Mouse (Mus musculus) frontal cortex, adult 2 months (tissue): ENCODE results near the gene Fgfr2. TPM values are rescaled to one million over a fixed set of nuclear protein-coding genes. Genes with fewer than 3 reads are reported as not detected.
"Not testable (repeated sequence)": the region's sequence is repeated elsewhere in the genome, so short reads cannot be mapped to it uniquely, and the experiment has no call there.

Experiments
- DNase-seq, 2 experiments: peaks; one replicate each; pipeline ENCODE4 v3.0.0; 2022; ENCODE audit warnings: low spot score in 1 of 2; ENCODE audit errors: extremely low spot score in 1 of 2
- polyA plus RNA-seq: library from polyadenylated mRNA; depleted of rRNA; stranded (reverse); fragments of >200 nt; gene quantifications from 2 replicates; pipeline ENCODE4 v1.2.3, GENCODE M21; 2012

Gene Fgfr2
- polyA plus RNA-seq, 1 experiment, result 69.6 TPM

DNA sequence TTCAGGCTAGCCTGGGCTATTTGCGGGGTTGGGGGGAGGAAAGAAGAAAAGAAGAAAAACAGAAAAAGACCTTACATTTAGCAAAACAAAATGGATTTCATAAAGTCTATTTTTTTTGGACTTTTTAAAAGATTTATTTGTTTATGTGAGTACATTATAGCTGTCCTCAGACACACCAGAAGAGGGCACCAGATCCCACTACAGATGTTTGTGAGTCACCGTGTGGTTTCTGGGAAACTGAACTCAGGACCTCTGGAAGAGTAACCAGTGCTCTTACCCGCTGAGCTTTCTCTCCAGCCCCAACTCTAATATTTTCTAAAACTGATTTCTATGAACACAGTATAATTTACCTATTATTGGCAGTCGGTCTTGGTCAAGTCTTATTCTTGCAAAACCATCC lies 2588.0 kb downstream of the Fgfr2 start:
- no peak for DNase-seq

DNA sequence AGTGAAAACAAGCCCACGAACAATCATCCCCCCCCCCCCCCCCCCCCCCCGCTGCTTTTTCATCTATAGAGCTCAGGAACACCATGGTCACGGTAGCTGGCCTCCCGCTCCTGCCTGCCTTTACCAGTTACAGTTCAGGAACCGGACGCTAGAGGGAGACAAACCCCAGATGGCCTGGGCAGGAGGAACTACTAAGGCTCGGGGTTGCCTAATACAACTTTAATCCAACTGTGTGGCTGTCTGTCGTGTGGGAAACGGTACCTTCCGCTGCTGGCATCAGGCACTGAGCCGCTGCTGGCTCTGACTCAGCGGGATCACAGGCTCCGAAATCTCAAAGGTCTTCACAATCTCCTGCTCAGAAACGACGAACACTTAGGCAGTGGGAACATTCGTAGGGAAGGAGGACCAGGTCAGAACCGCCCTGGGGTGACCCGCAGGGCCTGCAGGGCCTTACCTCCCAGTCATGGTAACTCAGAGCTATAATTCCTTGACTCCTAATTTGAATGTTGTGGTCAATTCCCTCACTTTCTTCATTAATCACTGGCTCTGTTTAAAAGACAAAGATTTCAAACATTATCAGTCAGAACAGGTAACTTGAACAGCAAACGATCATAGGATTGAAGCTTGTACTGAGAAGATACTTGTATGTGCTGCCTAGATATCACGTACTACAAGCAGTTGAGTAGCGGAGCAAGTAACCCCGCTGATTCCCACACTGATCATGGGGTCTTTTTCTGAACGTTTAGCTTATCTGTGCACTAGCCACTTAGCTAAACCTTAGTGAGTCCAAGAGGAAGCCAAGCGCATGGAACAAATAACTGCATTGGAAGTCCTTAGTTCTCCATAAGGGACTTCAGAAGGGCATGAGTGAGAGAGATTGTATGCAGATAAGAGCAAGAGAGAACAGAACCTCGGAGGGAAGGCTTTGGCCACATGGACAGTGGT lies 2589.6 kb downstream of the Fgfr2 start:
- DNase-seq, result peak; percentile 46 to 96

DNA sequence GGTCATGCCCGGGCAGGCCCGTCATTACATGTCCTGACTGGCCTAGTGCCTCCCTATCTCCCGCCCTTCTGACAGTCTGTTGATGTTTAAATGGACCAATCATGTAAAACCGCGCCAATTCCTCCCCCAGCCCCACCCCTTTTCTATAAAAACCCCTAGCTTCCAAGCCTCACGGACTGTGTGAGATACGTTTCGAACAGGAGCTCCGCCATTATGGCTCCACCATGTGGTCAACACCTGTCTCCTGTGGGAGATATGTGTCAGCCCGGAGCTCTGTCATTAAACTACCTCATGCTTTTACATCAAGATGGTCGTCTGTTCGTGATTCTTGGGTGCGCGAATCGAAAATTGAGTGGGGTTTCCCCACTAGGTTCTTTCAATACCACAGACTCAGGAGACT lies 2592.0 kb downstream of the Fgfr2 start:
- not testable (repeated sequence) for DNase-seq

DNA sequence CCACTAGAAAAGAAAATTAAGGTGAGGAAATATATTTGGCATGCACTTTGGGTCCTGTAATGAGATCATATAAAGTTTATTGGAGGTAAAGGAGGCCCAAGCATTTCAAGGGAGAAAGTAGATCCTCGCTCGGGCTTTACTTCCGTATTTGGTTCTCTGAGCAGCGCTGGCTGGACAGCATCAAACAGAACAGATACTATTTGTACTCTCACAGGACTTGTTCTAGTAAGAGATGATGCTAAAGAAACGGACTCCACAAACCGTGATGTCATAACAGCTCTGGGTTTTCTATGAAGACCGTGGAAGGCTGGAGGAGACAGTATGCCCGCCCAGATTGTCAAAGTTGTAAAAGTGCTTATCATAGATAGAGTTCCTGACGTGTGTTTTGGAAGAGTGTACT lies 2595.8 kb downstream of the Fgfr2 start:
- DNase-seq, result no peak

DNA sequence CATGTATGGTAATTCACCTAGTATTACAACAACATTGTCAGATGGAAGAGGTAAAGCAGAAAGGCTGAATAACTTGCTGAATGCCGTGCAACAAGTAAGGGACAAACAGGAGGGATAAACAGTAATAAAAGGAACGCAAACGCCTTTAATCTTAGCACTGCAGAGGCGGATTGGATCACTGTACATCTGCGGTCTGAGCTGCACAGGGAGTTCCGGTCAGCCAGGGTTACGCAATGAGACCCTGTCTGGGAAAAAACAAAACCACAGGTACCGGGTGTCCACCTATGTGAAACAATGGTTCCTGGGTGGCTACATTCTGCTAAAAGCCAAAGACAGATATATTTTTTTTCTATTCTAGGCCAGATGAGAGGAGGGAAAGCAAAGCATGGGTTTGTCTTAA lies 2599.7 kb downstream of the Fgfr2 start:
- no peak for DNase-seq

DNA sequence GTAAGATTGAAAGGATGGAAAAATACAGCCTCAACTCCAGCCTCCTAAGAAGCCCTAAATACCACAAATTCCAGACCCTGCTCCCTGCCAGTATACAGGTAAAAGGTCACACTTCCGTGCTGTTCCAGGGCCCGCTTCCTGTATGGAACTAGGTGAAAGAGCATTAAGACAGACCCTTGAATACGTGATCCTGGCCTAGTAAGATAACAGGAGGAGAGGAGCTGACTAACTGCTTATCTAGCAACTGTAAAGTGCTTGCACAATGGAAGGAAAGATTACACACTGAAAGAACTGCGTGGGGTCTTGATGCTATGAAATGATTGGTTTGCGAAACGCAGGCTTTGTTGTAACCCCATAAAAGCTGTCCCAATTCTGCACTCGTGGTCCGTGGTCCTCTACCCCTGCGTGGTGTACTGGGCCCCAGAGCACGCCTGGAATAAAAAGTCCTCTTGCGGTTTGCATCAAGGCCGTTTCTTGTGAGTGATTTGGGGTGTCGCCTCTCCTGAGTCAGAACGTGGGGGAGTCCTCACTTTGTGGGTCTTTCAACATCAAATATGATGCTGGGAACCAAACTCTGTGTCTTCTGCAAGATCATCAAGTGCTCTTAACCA lies 2602.2 kb downstream of the Fgfr2 start:
- no peak for DNase-seq

DNA sequence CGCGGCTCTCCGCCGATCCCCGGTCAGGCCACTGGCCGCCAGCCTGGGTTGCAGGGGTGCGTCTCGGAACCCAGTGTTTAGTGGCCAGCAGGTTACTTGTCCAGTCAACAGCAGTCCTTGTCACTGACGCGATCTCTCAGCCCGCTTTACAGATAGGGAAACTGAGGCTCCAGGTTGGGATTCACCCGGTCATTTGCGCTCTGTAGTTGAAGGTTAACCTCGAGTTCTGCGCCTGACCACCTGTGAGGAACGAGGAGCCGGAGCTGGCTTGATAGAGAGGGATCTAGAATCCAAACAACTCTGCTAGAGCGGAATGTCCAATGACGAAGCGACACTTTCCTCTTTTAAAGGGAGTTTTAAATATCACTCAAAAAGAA lies 2603.1 kb downstream of the Fgfr2 start, which contains the start of gene Ate1:
Gene Ate1 (minus strand): TSS at position 321 of the 377 bp plus-strand sequence.
- DNase-seq, result peak in 1 of 2 experiments; percentile 23

DNA sequence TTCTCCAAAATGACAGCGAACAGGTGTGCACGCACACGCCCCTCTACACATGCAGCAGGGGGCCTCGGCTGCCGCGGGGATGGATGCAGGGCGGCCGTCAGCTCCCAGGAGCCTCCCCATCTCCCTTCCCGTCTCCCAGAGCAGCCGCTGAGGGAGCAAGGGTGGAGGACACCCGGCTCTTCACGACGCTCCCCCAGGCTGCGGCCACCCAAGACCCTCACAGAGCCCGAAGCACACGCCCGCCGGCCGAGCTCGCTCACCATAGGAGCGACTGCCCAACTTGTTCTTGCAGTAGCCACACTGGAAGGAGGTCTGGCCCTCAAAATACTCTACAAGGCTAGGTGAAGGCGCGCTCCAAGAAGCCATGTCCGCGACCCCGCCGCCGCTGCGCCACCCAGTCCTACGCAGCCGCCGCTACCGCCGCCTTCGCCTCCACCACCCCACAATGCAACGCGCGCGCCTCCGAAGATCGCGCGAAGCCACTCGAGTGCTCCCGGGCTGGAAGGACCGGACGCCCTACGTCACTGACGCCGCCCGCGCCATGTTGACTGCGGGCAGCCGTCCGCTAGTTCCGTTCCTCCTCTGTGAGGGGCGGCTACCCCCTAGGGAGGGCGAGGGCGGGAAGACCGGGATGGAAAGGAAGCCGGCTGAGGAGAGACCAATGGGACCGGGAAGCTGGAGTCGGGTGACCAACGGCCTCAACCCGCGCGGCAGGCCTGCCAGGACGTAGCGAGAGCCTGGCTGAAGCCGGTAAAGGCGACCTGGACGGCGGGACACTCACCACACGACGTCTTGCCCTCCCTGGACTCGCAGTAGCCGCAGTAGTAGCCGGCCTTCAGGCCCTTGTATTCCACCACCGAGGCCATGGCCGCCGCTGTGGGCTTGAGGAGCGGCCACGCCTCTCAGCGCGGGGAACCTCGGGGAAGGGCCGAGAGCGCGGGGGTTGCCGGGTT lies 2603.8 kb downstream of the Fgfr2 start:
- DNase-seq, result peak; percentile 92 to 98

DNA sequence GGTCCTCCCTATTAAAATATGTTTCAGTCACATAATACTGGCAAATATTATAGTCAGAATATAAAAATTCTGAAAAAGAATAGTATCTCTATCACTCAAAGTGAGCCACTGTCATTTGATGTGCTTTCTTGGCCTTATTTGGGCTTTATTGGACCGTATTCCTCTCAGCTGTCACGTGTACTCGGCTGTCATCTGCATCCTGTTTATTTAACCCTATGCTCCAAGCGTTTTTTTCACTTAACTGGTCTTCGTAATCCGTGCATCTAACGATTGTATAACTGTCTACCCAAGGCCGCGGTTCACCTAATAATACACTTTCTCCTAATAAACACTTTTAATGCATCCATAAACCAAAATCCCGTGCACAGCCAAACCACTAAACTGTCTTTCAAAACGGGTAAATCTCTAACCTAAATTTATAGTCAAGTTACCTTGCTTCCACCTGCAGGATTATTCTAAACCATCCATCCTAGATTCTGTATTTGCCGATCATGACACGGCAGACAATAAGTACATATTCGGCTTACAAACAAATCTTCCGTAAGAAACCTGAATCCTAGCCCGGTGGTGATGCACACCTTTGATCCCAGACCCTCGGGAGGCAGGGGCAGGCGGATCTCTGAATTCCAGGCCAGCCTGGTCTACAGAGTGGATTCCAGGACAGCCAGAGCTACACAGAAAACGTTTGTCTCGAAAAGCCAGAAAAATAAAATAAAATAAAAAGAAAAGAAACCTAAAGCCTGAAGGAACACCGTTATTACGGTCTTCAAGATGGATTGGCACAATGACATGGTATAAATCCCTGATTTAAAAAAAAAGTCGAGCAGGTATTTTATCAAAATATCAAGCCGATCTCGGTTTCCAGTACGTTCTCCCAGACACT lies 2604.7 kb downstream of the Fgfr2 start:
- no peak for DNase-seq

DNA sequence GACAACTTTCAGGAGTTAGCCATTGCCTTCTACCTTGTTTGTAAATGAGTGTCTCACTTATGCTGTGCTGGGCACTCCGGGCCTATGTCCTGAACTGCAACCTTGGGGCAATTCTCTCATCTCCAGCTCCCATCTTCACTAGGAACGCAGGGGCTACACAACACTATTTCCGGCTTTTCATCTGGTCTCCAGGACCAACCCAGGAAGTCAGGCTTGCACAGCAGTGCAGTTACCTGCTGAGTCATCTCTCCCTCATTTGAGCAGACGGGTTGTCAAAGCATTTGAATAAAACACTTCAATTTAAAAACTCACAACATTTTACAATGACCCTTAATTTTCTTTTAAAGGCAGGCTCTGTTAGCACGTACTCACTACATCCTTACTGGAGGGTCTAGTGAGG lies 2612.9 kb downstream of the Fgfr2 start:
- no peak for DNase-seq

DNA sequence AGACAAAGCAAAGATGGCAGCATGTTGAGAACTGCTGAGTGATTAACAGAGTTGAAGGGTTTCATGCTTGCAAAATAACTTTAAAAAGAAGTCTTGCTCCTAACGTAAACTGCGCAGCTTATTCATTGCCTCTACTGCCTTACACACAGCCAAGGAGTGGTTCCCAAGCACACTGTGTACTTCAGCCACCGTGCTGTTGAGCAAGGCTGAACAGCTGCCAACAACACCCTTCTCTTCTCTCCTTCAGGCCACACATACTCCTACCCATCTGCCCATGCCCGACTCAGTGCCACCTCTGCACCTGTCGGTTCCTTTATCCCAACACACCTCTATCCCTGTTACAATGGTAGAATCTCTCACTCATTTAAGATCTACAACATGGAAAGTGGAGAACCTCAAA lies 2620.1 kb downstream of the Fgfr2 start:
- no peak for DNase-seq

DNA sequence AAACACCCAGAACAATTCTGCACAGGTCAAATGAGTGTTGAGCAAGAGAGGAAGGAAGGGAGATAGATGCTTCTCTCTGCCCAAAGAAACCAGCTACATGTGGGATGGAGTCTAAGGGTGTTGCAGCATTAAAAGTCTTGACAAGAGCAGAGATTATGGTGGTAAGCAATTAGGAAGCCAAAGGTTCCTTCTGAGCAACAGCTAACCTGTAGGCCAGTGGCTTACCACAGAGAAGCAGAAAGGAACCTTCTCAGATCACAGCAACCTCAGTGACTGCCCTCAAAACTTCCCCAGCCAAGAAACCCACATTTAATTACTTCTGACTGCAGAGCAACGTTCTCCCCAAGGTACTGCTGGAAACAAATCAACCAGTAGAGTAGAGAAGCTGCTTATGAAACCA lies 2621.7 kb downstream of the Fgfr2 start:
- DNase-seq, result no peak

DNA sequence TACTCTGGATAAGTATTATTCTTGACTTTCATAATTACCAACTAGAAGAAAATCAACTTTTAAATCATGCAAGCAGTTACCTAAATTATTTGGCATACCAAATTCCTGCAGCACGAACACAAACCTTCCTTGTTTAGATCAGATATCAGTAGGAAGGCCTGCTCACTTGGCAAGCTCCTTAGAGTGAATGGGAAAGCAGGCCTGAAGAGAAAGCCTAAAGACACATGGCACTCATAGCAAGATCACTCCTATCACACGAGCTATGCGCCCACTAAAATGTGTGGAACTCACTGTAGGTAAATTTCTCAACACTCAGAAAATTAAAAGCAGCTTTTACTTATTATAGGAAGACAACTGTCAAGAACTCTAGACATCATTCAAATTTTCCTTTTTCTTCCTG lies 2629.8 kb downstream of the Fgfr2 start:
- no peak for DNase-seq

DNA sequence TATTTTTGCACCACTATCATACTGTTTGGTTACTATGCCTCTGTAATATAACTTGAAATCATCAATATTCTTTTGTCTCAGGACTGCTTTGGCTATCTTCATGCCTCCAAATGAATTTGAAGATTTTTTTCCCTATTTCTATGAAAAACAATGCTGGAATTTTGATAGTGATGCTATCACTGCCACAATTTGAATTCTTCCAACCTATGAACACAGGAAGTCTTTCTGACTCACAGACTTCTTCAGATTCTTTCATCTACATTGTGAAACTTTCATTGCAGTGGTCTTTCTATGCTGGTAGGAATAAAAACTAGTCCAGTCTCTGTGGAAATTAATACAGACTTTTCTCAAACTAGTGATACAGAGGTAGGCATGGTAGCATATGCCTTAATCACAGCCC lies 2631.1 kb downstream of the Fgfr2 start:
- no peak for DNase-seq

DNA sequence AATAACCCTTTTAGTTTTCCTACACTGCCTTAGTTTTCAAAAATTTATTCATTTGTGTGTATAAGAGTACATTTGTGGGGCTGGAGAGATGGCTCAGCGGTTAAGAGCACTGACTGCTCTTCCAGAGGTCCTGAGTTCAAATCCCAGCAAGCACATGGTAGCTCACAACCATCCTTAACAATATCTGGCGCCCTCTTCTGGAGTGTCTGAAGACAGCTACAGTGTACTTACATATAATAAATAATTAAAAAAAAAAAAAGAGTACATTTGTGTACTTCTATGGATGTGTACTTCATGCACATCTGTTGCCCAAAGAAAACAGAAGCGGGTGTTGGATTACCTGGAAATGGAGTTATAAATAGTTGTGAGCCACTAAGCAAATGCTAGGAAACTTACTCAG lies 2644.1 kb downstream of the Fgfr2 start:
- DNase-seq, result not testable (repeated sequence)

DNA sequence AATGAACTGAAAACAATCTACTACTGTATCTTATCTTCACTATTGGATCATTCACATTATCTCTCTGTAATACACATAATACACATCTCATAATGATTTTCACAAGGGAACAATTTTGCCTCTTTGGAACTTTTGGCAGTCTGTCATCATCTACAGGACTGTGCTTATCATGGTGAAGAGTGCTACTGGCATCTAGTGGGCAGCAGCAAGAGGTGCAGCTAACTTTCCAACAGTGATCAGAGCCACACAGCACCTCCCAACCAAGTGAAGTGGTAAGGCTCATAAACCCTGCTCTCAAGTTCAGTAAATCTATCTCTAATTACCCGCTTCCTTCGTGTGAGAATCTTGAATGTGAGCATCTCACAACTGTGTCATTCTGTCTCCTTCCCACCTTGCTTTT lies 2647.2 kb downstream of the Fgfr2 start:
- DNase-seq, result peak; percentile 15 to 80

DNA sequence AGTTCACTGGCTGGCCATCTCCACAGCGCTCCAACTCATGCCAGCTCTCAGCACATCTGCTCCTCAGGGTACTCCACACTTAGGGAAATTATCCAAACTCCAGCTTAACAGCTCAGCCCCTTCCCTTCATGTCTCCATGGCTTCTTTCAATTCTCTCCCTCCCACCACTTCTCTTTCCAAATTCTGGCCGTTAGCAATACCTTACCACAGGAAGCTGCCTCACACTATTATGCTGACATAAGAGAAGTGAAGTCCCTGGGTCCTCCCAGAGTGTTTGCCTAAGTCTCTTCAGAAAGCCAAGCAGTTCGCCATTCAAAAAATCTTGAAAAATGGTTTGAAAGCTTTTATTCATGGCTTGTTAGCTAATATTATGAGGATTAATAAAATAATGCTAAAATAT lies 2649.3 kb downstream of the Fgfr2 start:
- DNase-seq, result no peak

DNA sequence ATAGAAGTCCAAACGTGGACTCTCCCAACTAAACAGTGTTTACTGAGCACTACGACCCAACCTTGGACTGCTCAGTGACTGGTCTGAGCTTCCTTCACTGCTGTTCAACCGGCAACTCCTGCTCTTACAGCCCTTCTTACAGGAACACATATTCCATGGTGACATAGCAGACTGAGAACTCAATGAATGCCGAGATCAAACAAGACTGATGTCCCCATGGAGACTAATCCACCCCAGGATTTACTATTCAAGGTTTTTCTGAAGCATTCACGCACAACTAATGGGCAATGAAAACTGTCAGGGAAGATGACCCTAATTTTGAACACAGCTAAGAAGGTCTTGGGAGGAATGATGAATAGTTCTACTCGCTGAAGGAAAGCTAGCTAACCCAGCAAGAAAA lies 2650.5 kb downstream of the Fgfr2 start:
- no peak for DNase-seq

DNA sequence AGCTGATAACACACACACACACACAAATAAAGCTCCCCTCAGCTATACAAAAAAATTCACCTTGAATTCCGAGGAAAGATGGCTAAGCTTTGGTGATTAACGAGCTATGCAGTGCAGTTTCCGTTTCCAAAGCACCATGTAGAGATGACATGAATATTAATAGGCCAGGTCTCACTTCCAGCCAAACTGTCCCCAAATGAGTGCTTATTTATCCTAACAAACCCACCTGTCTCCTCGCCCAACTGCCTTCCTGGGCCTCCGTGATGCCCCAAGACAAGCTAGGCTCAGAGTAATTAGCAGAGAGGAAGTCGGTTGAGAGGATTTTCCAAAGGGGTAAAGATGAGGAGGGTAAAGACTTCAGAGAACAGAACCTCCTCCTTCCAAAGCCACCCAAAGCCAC lies 2652.1 kb downstream of the Fgfr2 start:
- no peak for DNase-seq
